Mouse (Mus musculus) forebrain, embryonic 16.5 days (tissue): ENCODE measurements at regions not wholly inside any gene's neighbourhood (a gene's known extent, or its start where the extent isn't known, plus 50 kb on each side); places are given as distances from the start of the nearest gene placed in this dataset.

Source experiments
- ATAC-seq: fragments of 200-750 bp; cut with Nextera tagmentation; 2 replicates; pipeline ENCODE4 v1.8.0; 2017; ENCODE audit warnings: mild to moderate bottlenecking, moderate library complexity
- H3K27ac ChIP-seq: fragments of 300-500 bp; sonication (generic); 2 replicates; pipeline ENCODE4 v1.5.1; 2014; ENCODE audit warnings: low read length, control low read depth
- H3K27me3 ChIP-seq: fragments of 300-500 bp; sonication (generic); replicated peaks from 2 replicates; pipeline ENCODE4 v1.6.1; 2014; ENCODE audit warnings: low read length; ENCODE audit not compliant: control insufficient read depth, insufficient read depth
- H3K36me3 ChIP-seq: fragments of 300-500 bp; sonication (generic); 2 replicates; pipeline ENCODE4 v1.6.1; 2014; ENCODE audit not compliant: control insufficient read depth, insufficient read depth
- H3K4me1 ChIP-seq: fragments of 300-500 bp; sonication (generic); replicated peaks from 2 replicates; pipeline ENCODE4 v1.6.1; 2014; ENCODE audit warnings: low read length; ENCODE audit not compliant: control insufficient read depth, insufficient read depth
- H3K4me2 ChIP-seq: fragments of 300-500 bp; sonication (generic); 2 replicates; pipeline ENCODE4 v1.6.1; 2014; ENCODE audit warnings: mild to moderate bottlenecking, low read length, control low read depth
- H3K4me3 ChIP-seq: fragments of 300-500 bp; sonication (generic); replicated peaks from 2 replicates; pipeline ENCODE4 v1.5.1; 2014; ENCODE audit warnings: mild to moderate bottlenecking, low read length, control low read depth
- H3K9ac ChIP-seq: fragments of 300-500 bp; sonication (generic); replicated peaks from 2 replicates; pipeline ENCODE4 v1.6.1; 2014; ENCODE audit warnings: low read depth, low read length, control low read depth
- H3K9me3 ChIP-seq: fragments of 300-500 bp; sonication (generic); 2 replicates; pipeline ENCODE4 v1.6.1; 2016; ENCODE audit warnings: low read length; ENCODE audit not compliant: control insufficient read depth
- WGBS: fragments of 180-500 bp; shearing (Covaris S2); extraction: QIAGEN DNeasy Blood & Tissue Kit; methylation state at CpG from one replicate; pipeline ENCODE4 v1.1.7; 2014; 5-methylcytosine and 5-hydroxymethylcytosine counted together

GRCm38 (mm10) chr17:88361161-88361560 lies 79.3 kb upstream of the Foxn2 start:
- Histone ChIP-seq H3K4me3 (no peak overlapping the region), H3K9ac (no peak overlapping the region), H3K4me1 (no peaks in the 10 kb centered on the region), H3K4me2 (no peak overlapping the region), H3K27ac (no peak overlapping the region), H3K36me3 (no peaks in the 10 kb centered on the region), H3K27me3 (no peaks in the 10 kb centered on the region), H3K9me3 (no peaks in the 10 kb centered on the region)
- ATAC-seq, result no peak
- WGBS, result 81% methylated on average over 2 of the region's 2 CpGs

DNA sequence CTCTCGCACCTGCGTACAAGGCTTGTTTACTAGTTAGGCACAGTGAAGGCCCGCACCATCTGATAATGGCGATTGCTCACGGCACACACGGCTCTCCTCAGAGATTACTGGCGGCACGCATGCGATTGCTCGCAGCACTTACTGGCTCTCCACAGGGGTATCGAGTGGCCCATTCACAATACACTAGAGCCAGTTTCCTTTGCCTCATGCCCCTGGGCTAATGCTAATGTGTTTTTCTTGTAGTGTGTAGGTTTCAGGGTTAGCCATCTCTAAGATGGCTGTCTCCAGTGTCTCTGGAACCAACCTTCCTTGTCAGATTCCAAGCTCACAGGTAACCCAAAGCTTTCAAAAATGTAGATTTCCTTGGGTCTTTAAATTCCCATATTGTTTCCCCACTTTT lies 78.1 kb upstream of the Foxn2 start:
- H3K27ac ChIP-seq, result no peak overlapping the region
- H3K27me3 ChIP-seq, result no peaks in the 10 kb centered on the region
- H3K9me3 ChIP-seq, result no peaks in the 10 kb centered on the region
- H3K36me3 ChIP-seq, result no peaks in the 10 kb centered on the region
- 87% methylated on average over 11 of the region's 11 CpGs for WGBS
- H3K9ac ChIP-seq, result no peak overlapping the region
- H3K4me3 ChIP-seq, result no peak overlapping the region
- H3K4me2 ChIP-seq, result no peak overlapping the region
- no peaks in the 10 kb centered on the region for H3K4me1 ChIP-seq
- no peak for ATAC-seq

- H3K4me3 ChIP-seq, result no peak overlapping the region
- no peaks in the 10 kb centered on the region for H3K36me3 ChIP-seq
- WGBS, result 82% methylated on average over 5 of the region's 5 CpGs
- H3K27ac ChIP-seq, result no peak overlapping the region
- no peak for ATAC-seq
- H3K4me2 ChIP-seq, result no peak overlapping the region
- H3K4me1 ChIP-seq, result no peaks in the 10 kb centered on the region
- no peaks in the 10 kb centered on the region for H3K27me3 ChIP-seq
- H3K9ac ChIP-seq, result no peak overlapping the region
- no peaks in the 10 kb centered on the region for H3K9me3 ChIP-seq
Observed at GRCm38 (mm10) chr17:88367876-88368275, 72.6 kb upstream of the Foxn2 start.

GRCm38 (mm10) chr17:88369971-88370370 lies 70.5 kb upstream of the Foxn2 start:
- Histone ChIP-seq H3K27me3 (no peaks in the 10 kb centered on the region), H3K4me2 (no peak overlapping the region), H3K9ac (no peak overlapping the region), H3K27ac (no peak overlapping the region), H3K36me3 (no peaks in the 10 kb centered on the region), H3K9me3 (no peaks in the 10 kb centered on the region), H3K4me3 (no peak overlapping the region), H3K4me1 (no peaks in the 10 kb centered on the region)
- WGBS, result 80% methylated on average over 8 of the region's 8 CpGs
- no peak for ATAC-seq

- H3K4me1 ChIP-seq, result no peaks in the 10 kb centered on the region
- no peak for ATAC-seq
- no peak overlapping the region for H3K27ac ChIP-seq
- H3K4me3 ChIP-seq, result no peak overlapping the region
- H3K4me2 ChIP-seq, result no peak overlapping the region
- H3K36me3 ChIP-seq, result no peaks in the 10 kb centered on the region
- no peaks in the 10 kb centered on the region for H3K9me3 ChIP-seq
- WGBS, result 69% methylated on average over 9 of the region's 9 CpGs
- H3K9ac ChIP-seq, result no peak overlapping the region
- H3K27me3 ChIP-seq, result no peaks in the 10 kb centered on the region
Observed at GRCm38 (mm10) chr17:88370676-88371075, 69.8 kb upstream of the Foxn2 start.

DNA sequence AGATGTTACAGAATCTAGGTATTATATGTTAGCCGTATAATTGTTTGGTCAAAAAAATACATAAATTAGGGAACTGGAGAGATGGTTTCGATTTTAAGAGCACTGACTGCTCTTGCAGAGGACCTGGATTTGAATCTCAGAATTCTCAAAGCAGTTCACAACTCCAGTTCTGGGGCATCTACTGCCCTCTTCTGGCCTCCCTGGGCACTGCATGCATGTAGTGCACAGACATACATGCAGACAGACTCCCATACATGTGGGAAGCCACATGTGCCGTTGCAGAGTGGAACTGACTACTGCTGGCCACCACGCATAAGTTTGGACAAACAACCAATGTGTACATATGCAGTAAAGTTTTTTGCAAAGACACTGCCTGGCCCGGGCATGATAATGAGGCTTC lies 62.0 kb upstream of the Foxn2 start:
- 85% methylated on average over 5 of the region's 5 CpGs for WGBS
- no peak for ATAC-seq

GRCm38 (mm10) chr17:88379389-88379788 lies 61.1 kb upstream of the Foxn2 start:
- 93% methylated on average over 5 of the region's 5 CpGs for WGBS

More for the DNA sequence above, 62.0 kb upstream of the Foxn2 start:
- no peak overlapping the region for H3K4me3 ChIP-seq
- no peak overlapping the region for H3K27ac ChIP-seq
- no peak overlapping the region for H3K4me2 ChIP-seq
- no peak overlapping the region for H3K9ac ChIP-seq
- H3K36me3 ChIP-seq, result no peaks in the 10 kb centered on the region
- no peaks in the 10 kb centered on the region for H3K9me3 ChIP-seq
- H3K27me3 ChIP-seq, result no peaks in the 10 kb centered on the region
- no peaks in the 10 kb centered on the region for H3K4me1 ChIP-seq

GRCm38 (mm10) chr17:88381106-88381505 lies 59.4 kb upstream of the Foxn2 start:
- Histone ChIP-seq H3K27me3 (no peaks in the 10 kb centered on the region), H3K4me2 (no peak overlapping the region), H3K9me3 (no peaks in the 10 kb centered on the region), H3K4me1 (no peaks in the 10 kb centered on the region), H3K9ac (no peak overlapping the region), H3K36me3 (no peaks in the 10 kb centered on the region), H3K4me3 (no peak overlapping the region), H3K27ac (no peak overlapping the region)
- ATAC-seq, result no peak
- 60% methylated on average over 9 of the region's 9 CpGs for WGBS

More at GRCm38 (mm10) chr17:88379389-88379788, 61.1 kb upstream of the Foxn2 start:
- no peaks in the 10 kb centered on the region for H3K27me3 ChIP-seq
- H3K4me1 ChIP-seq, result no peaks in the 10 kb centered on the region
- H3K9me3 ChIP-seq, result no peaks in the 10 kb centered on the region
- ATAC-seq, result no peak
- H3K4me3 ChIP-seq, result no peak overlapping the region
- H3K27ac ChIP-seq, result no peak overlapping the region
- H3K4me2 ChIP-seq, result no peak overlapping the region
- H3K9ac ChIP-seq, result no peak overlapping the region
- no peaks in the 10 kb centered on the region for H3K36me3 ChIP-seq

DNA sequence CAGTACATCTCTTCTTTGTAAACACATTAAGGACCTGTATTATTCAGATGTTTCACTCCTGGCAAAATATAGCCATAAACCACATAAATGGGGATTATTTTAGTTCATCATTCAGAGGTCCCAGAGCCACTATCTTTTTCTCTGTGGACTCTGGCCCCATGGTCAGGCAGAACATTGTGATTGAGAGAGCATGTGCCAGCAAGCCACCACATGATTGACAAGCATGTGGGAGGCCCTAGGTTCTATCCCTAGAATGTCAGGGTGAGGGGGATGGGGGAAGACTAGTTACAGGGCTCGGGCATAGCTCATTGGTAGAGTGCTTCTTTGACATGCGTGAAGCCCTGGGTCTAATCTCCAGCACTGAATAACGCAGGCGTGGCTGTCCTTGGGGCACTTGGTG lies 57.1 kb upstream of the Foxn2 start:
- no peak overlapping the region for H3K4me3 ChIP-seq
- no peaks in the 10 kb centered on the region for H3K9me3 ChIP-seq
- WGBS, result 84% methylated on average over 4 of the region's 4 CpGs
- no peaks in the 10 kb centered on the region for H3K36me3 ChIP-seq
- no peak overlapping the region for H3K27ac ChIP-seq
- H3K9ac ChIP-seq, result no peak overlapping the region
- H3K4me2 ChIP-seq, result no peak overlapping the region
- ATAC-seq, result no peak
- peaks cover under 1% of the 10 kb centered on the region for H3K4me1 ChIP-seq
- H3K27me3 ChIP-seq, result no peaks in the 10 kb centered on the region

DNA sequence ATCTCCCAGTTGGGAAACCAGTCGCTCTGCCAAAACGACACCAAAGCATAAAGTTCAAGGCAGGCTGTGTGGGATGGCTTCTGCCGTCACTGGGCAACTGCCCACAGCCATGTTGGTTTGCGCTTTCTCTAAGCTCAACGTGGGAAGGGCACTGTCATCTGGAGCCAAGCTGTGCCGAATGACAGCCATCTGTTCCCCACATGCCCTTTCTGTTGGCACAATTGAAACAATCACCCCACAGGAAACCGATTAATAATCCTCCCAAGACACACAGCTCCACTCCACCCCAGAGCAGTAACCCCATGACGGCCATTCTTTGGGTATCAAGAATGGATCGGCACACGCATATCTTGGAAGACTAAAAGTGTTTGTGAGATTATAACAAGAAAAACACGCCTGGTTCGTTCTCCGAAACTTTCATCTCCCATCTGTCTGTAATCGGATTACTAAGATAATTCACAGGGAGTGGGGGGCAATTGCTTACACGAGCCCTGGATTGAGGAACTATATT lies 52.0 kb upstream of the Foxn2 start:
- no peaks in the 10 kb centered on the region for H3K9me3 ChIP-seq
- no peak overlapping the region for H3K4me3 ChIP-seq
- WGBS, result 42% methylated on average over 15 of the region's 15 CpGs
- H3K36me3 ChIP-seq, result no peaks in the 10 kb centered on the region
- H3K27me3 ChIP-seq, result no peaks in the 10 kb centered on the region
- no peak overlapping the region for H3K9ac ChIP-seq
- H3K27ac ChIP-seq, result no peak overlapping the region
- peaks cover 3% of the 10 kb centered on the region for H3K4me1 ChIP-seq
- peak; percentile 69 for ATAC-seq
- H3K4me2 ChIP-seq, result no peak overlapping the region
